Mouse (Mus musculus) thymus, adult 2 months (tissue): ENCODE data around the gene Efnb1.

Source experiments
- CTCF ChIP-seq: fragments of 200-500 bp; IDR thresholded peaks from 2 replicates; pipeline ENCODE4 v1.5.1; 2012; ENCODE audit warnings: mild to moderate bottlenecking, control low read depth, low read length, moderate library complexity, borderline replicate concordance; ENCODE audit not compliant: control insufficient read depth, poor library complexity, insufficient read depth; ENCODE audit errors: extremely low read depth
- POLR2A ChIP-seq: fragments of 200-500 bp; IDR thresholded peaks from 2 replicates; pipeline ENCODE4 v1.6.1; 2012; ENCODE audit warnings: mild to moderate bottlenecking, low read length, control low read depth, moderate library complexity; ENCODE audit not compliant: control insufficient read depth, poor library complexity, insufficient read depth; ENCODE audit errors: extremely low read depth

- TF ChIP-seq CTCF (no peak), POLR2A (no peak)
Measured at GRCm38 (mm10) chrX:99164111-99164510, 28.2 kb downstream of the Efnb1 start.
